Mouse (Mus musculus) brain, embryonic 14.5 days (tissue): ENCODE measurements around the gene Gm3264. TPM values are rescaled to one million over a fixed set of nuclear protein-coding genes. Genes with fewer than 3 reads are reported as not detected.
"Not testable (repeated sequence)": the region's sequence is repeated elsewhere in the genome, so short reads cannot be mapped to it uniquely, and the experiment has no call there.

ENCODE experiments used
- DNase-seq: peaks from one replicate; pipeline ENCODE4 v3.0.0-alpha.2; 2011; ENCODE audit warnings: low read depth
- polyA plus RNA-seq: library from polyadenylated mRNA; depleted of rRNA; stranded (reverse); fragments of >200 nt; gene quantifications from 2 replicates; pipeline ENCODE4 v1.2.3, GENCODE M21; 2012; rRNA removed

Gm3264 gene
- polyA plus RNA-seq, result 1.2 and 2.3 TPM in 2 replicates

DNA sequence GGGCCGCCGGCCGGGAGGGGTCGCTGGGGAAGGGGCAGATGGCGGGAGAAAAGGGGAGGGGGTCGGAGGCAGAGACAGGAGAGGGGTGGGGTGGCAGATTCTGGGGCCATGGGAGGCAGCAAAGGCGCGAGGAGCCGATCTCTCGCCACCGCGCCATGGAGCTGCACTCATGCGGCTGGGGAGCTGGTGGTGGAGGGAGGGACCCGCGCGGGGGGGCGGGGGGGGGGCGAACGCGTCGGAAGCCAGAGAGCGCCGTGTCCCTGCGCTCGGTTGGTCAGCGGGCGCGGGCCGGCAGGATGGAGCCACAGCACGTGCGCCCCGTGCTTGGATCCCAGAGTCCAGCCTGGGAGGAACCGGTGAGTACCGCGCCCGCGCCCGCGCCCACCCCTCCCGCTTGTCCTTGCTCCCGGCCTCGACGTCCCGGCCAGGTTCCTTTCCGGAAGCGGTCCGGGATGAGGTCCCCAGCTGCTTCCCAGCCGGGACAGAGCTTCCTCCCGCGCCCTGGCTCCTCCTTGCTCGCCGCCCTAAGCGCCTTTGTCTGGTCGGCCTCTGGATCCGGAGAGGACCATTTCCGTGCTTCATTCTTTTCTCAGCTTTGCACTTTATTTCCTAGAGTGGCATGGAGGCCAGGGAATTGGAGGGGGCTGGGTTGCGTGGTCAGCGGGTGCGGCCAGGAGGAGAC lies at the start of gene Gm3264:
TSS of gene Gm3264 (plus strand) at position 278 of the 682 bp plus-strand sequence.
- not testable (repeated sequence) for DNase-seq

DNA sequence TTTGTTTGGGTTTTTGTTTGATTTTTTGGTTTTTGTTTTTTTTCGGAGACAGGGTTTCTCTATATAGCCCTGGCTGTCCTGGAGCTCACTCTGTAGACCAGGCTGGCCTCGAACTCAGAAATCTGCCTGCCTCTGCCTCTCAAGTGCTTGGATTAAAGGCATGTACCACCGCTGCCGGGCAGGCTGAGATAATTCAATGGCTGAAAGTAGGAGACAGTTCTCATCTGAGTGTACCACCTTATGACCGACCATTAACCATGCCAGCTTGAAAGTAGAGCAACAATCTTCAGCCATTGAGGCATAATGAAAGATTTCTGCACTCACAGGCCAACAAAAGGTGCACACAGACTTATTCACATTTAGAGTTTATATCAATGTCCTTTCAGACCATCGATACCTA lies 49.0 kb upstream of the Gm3264 start:
- DNase-seq, result not testable (repeated sequence)

DNA sequence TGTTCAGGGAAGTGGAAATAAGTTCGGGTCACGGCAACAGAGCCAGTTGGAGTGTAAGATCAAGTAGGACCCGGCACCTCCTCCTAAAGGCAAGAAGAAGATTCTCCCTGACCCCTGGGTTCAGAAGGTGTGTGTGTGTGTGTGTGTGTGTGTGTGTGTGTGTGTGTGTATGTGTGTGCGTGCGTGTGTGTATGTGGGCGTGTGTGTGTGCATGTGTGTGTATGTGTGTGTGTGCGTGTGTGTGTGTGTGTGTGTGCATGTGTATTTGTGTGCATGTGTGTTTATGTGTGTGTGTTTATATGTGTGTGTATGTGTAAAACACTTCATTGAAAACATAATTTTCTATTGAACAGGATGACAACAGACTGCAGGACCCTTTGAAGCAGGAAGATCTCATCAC lies 33.4 kb upstream of the Gm3264 start:
- DNase-seq, result not testable (repeated sequence)

DNA sequence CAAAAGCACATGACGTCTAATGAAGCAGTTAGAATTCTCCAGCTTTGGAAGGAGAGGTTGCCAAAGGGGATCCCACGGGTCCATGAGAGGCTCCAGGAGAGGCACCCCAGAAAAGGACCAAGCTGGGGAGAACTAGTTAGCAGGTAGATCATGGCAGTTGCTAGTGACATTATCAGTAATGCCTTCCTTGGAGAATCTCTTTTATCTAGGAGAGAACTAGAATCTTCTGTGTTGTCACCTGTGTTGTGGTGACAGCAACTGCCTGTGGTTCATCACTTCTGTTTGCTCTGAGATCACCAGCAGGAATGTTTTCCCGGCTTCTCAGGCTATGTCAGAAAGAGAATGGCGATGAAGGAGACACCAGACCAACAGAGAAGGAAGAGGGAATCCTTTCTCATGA lies 17.6 kb upstream of the Gm3264 start, which contains the start of gene Gm3269:
TSS of gene Gm3269 (plus strand) at position 301 of the 400 bp plus-strand sequence.
- not testable (repeated sequence) for DNase-seq

DNA sequence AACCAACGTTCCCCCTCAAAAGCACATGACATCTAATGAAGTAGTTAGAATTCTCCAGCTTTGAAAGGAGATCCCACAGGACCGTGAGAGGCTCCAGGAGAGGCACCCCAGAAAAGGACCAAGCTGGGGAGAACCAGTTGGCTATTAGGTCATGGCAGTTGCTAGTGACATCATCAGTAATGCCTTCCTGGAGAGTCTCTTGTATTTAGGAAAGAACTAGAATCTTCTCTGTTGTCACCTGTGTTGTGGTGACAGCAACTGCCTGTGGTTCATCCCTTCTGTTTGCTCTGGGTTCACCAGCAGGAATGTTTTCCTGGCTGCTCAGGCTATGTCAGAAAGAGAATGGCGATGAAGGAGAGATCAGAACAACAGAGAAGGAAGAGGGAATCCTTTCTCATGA lies 36.7 kb downstream of the Gm3264 start, which contains the start of gene Gm3278:
TSS of gene Gm3278 (plus strand) at position 301 of the 400 bp plus-strand sequence.
- DNase-seq, result not testable (repeated sequence)

Other genes with a start within 250 kb of the Gm3264 start
- 0.29 TPM in 1 of 2 replicates, not detected in the other for gene Gm8159, start 223.2 kb upstream of the Gm3264 start, polyA plus RNA-seq
- gene Gm3239, start 191.4 kb upstream of the Gm3264 start, polyA plus RNA-seq, result 0.48 and 0.90 TPM in 2 replicates
- not detected in 2 replicates for gene Gm7876, start 146.3 kb upstream of the Gm3264 start, polyA plus RNA-seq
- 4.7 and 4.8 TPM in 2 replicates for gene Gm3252, start 128.8 kb upstream of the Gm3264 start, polyA plus RNA-seq
- not detected in 2 replicates for gene Gm9602, start 79.2 kb upstream of the Gm3264 start, polyA plus RNA-seq
- gene Gm3269, start 17.5 kb upstream of the Gm3264 start, polyA plus RNA-seq, result not detected in 2 replicates
- gene Gm3278, start 36.8 kb downstream of the Gm3264 start, polyA plus RNA-seq, result 0.23 and 0.49 TPM in 2 replicates
- not detected in 2 replicates for gene Gm8297, start 128.4 kb downstream of the Gm3264 start, polyA plus RNA-seq
- not detected in 2 replicates for gene Gm3298, start 160.3 kb downstream of the Gm3264 start, polyA plus RNA-seq
- not detected in 2 replicates for gene 4930555G01Rik, start 195.1 kb downstream of the Gm3264 start, polyA plus RNA-seq
- gene Gm8281, start 215.5 kb downstream of the Gm3264 start, polyA plus RNA-seq, result 15.0 and 16.6 TPM in 2 replicates